Mouse (Mus musculus) kidney, postnatal 0 days (tissue): Measurements from ENCODE around the gene Vapb. TPM values are rescaled to one million over a fixed set of nuclear protein-coding genes. Genes with fewer than 3 reads are reported as not detected.

ENCODE experiments used
- ATAC-seq: fragments of 200-750 bp; cut with Nextera tagmentation; replicated peaks from 2 replicates; pipeline ENCODE4 v1.8.0; 2017; ENCODE audit warnings: low read depth, moderate number of reproducible peaks, moderate TSS enrichment, moderate library complexity; ENCODE audit not compliant: low FRiP score
- DNase-seq: peaks from one replicate; pipeline ENCODE4 v3.0.0-alpha.2; 2016; ENCODE audit warnings: low spot score
- H3K27ac ChIP-seq: fragments of 300-500 bp; sonication (generic); 2 replicates; pipeline ENCODE4 v1.5.1; 2014; ENCODE audit warnings: mild to moderate bottlenecking
- H3K27me3 ChIP-seq: fragments of 300-500 bp; sonication (generic); 2 replicates; pipeline ENCODE4 v1.6.1; 2014; ENCODE audit warnings: low read length, mixed read lengths; ENCODE audit not compliant: insufficient read depth
- H3K36me3 ChIP-seq: fragments of 300-500 bp; sonication (generic); 2 replicates; pipeline ENCODE4 v1.6.1; 2014; ENCODE audit warnings: low read length, mixed read lengths; ENCODE audit not compliant: insufficient read depth
- H3K4me1 ChIP-seq: fragments of 300-500 bp; sonication (generic); replicated peaks from 2 replicates; pipeline ENCODE4 v1.6.1; 2014; ENCODE audit warnings: antibody characterized with exemption, low read length, mixed read lengths; ENCODE audit not compliant: insufficient read depth
- H3K4me2 ChIP-seq: fragments of 300-500 bp; sonication (generic); 2 replicates; pipeline ENCODE4 v1.6.1; 2014; ENCODE audit warnings: mild to moderate bottlenecking, low read length, moderate library complexity, mixed read lengths
- H3K4me3 ChIP-seq: fragments of 300-500 bp; sonication (generic); replicated peaks from 2 replicates; pipeline ENCODE4 v1.5.1; 2014; ENCODE audit warnings: low read depth, low read length
- H3K9ac ChIP-seq: fragments of 300-500 bp; sonication (generic); 2 replicates; pipeline ENCODE4 v1.6.1; 2014; ENCODE audit warnings: low read depth, low read length
- H3K9me3 ChIP-seq: fragments of 300-500 bp; sonication (generic); replicated peaks from 2 replicates; pipeline ENCODE4 v1.6.1; 2016; ENCODE audit warnings: low read length, inconsistent platforms, mixed read lengths
- CTCF ChIP-seq: IDR thresholded peaks from 2 replicates; pipeline ENCODE4 v1.5.1; 2016; ENCODE audit warnings: antibody characterized with exemption, low read depth, mild to moderate bottlenecking, moderate library complexity
- WGBS: fragments of 180-500 bp; shearing (Covaris S2); extraction: QIAGEN DNeasy Blood & Tissue Kit; methylation state at CpG from one replicate; pipeline ENCODE4 v1.1.7; 2014; 5-methylcytosine and 5-hydroxymethylcytosine counted together
- polyA plus RNA-seq: library from polyadenylated mRNA; unstranded; fragments of >200 nt; fragmentation: Nextera tagmentation; extraction: Ambion mirVana; gene quantifications from 2 replicates; pipeline ENCODE4 v1.2.1, GENCODE M21; 2015

Gene Vapb
- 12.2 and 16.3 TPM in 2 replicates for polyA plus RNA-seq

GRCm38 (mm10) chr2:173737222-173737989 is at the start of gene Vapb:
Gene Vapb, plus strand, starts transcription at chr2:173737511.
- Histone ChIP-seq H3K4me1 (peaks cover 10% of the 10 kb centered on the region), H3K4me2 (peak within 1 kb of the TSS; percentile 77), H3K9ac (peak within 1 kb of the TSS; percentile 81), H3K9me3 (no peaks in the 10 kb centered on the region), H3K4me3 (peak within 1 kb of the TSS; percentile 83), H3K27ac (peak within 1 kb of the TSS; percentile 82), H3K36me3 (no peaks in the 10 kb centered on the region), H3K27me3 (no peaks in the 10 kb centered on the region)
- DNase-seq: peak; percentile 99
- peak; percentile 97 for ATAC-seq
- peak; percentile 49 for TF ChIP-seq CTCF
- WGBS: under 1% methylated on average over 70 of the region's 70 CpGs

GRCm38 (mm10) chr2:173689835-173690234 is 47.5 kb upstream of the Vapb start:
- Histone ChIP-seq H3K27me3 (no peaks in the 10 kb centered on the region), H3K4me1 (0 out of 2 replicates have a peak, but pooled peaks cover 2% of the 10 kb centered on the region), H3K27ac (no peak overlapping the region), H3K9ac (no peak overlapping the region), H3K36me3 (peaks cover 27% of the 10 kb centered on the region), H3K9me3 (no peaks in the 10 kb centered on the region), H3K4me2 (no peak overlapping the region), H3K4me3 (no peak overlapping the region)
- DNase-seq (no peak), ATAC-seq (no peak)
- TF ChIP-seq CTCF: no peak

GRCm38 (mm10) chr2:173691748-173692147 is 45.6 kb upstream of the Vapb start:
- no peak for ATAC-seq
- Histone ChIP-seq H3K4me1 (no peaks in the 10 kb centered on the region), H3K4me2 (no peak overlapping the region), H3K4me3 (no peak overlapping the region), H3K9me3 (no peaks in the 10 kb centered on the region), H3K27ac (no peak overlapping the region), H3K36me3 (peaks cover 36% of the 10 kb centered on the region), H3K27me3 (no peaks in the 10 kb centered on the region), H3K9ac (no peak overlapping the region)
- TF ChIP-seq CTCF: no peak
- 86% methylated on average over 6 of the region's 6 CpGs for WGBS
- DNase-seq: no peak

GRCm38 (mm10) chr2:173692693-173693092 is 44.6 kb upstream of the Vapb start:
- H3K9me3 ChIP-seq: no peaks in the 10 kb centered on the region
- no peak for DNase-seq
- no peaks in the 10 kb centered on the region for H3K4me1 ChIP-seq
- H3K27ac ChIP-seq: no peak overlapping the region
- 99% methylated on average over 2 of the region's 2 CpGs for WGBS
- TF ChIP-seq CTCF: no peak
- no peak for ATAC-seq
- no peak overlapping the region for H3K9ac ChIP-seq
- no peaks in the 10 kb centered on the region for H3K27me3 ChIP-seq
- H3K4me2 ChIP-seq: no peak overlapping the region
- H3K36me3 ChIP-seq: peaks cover 41% of the 10 kb centered on the region
- no peak overlapping the region for H3K4me3 ChIP-seq

- Histone ChIP-seq H3K4me2 (no peak overlapping the region), H3K9me3 (no peaks in the 10 kb centered on the region), H3K27me3 (no peaks in the 10 kb centered on the region), H3K36me3 (peaks cover 48% of the 10 kb centered on the region), H3K9ac (no peak overlapping the region), H3K27ac (no peak overlapping the region), H3K4me1 (no peaks in the 10 kb centered on the region; the same call in 1 of the 2 replicates), H3K4me3 (no peak overlapping the region)
- ATAC-seq (no peak), DNase-seq (no peak)
- TF ChIP-seq CTCF: no peak
- WGBS: 76% methylated on average over 3 of the region's 3 CpGs
Observed at GRCm38 (mm10) chr2:173698850-173699249, 38.5 kb upstream of the Vapb start.

GRCm38 (mm10) chr2:173702096-173702866 is 35.0 kb upstream of the Vapb start:
- Histone ChIP-seq H3K9ac (no peak overlapping the region), H3K4me1 (no peaks in the 10 kb centered on the region; the same call in 1 of the 2 replicates), H3K9me3 (no peaks in the 10 kb centered on the region), H3K36me3 (peaks cover 43% of the 10 kb centered on the region), H3K4me2 (no peak overlapping the region), H3K4me3 (no peak overlapping the region), H3K27ac (peak overlapping the region; percentile 42; the same call in 1 of the 2 replicates), H3K27me3 (no peaks in the 10 kb centered on the region)
- 47% methylated on average over 16 of the region's 16 CpGs for WGBS
- ATAC-seq (no peak), DNase-seq (peak; percentile 64)
- no peak for TF ChIP-seq CTCF
